Mouse (Mus musculus): Measurements from ENCODE around the gene Tspan8. TPM values are rescaled to one million over a fixed set of nuclear protein-coding genes. Genes with fewer than 3 reads are reported as not detected.

Gene Tspan8
- polyA plus RNA-seq, 1 experiment from 2014 or later: 0.88 TPM

DNA sequence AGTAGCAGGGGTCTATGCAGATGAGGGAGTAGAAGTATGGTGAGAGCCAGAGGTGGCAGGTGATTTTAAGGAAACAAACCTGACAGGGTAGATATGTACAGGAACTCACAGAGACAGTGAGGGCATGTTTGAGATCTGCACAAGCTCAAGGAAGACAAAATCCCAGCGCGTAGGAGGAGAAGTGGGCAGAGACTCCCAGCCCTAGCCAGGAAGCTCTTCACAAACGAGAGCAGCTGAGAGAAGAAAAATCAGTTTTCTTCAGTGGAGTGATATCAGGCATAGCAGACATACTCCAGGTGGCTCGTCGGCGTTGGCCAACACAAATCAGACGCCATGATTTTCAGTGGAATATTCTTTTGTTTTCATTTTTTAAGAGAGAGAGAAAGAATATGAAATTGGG is 8.7 kb downstream of the Tspan8 start:
- Histone ChIP-seq H3K9me3 (ENCODE audit: control insufficient read depth, low read length) (no peaks in the 10 kb centered on the region), H3K36me3 (ENCODE audit: control insufficient read depth, insufficient read depth, low read length) (no peaks in the 10 kb centered on the region), H3K4me1 (ENCODE audit: control insufficient read depth, insufficient read depth, low read depth, low read length) (no peaks in the 10 kb centered on the region), H3K4me3 (ENCODE audit: low read length) (no peak overlapping the region), H3K27me3 (replicated peaks; ENCODE audit: control insufficient read depth, insufficient read depth, low read length) (no peaks in the 10 kb centered on the region), H3K4me2 (ENCODE audit: low read length) (no peak overlapping the region), H3K9ac (ENCODE audit: low read depth, low read length) (no peak overlapping the region), H3K27ac (ENCODE audit: low read depth, low read length) (no peak overlapping the region)
- no peak for ATAC-seq
- WGBS: 92% methylated on average over 7 of the region's 7 CpGs

- no peak overlapping the region for H3K4me2 ChIP-seq (ENCODE audit: low read length)
- no peak overlapping the region for H3K27ac ChIP-seq (ENCODE audit: low read depth, low read length)
- H3K9ac ChIP-seq (ENCODE audit: low read depth, low read length): no peak overlapping the region
- ATAC-seq: no peak
- no peak overlapping the region for H3K4me3 ChIP-seq (ENCODE audit: low read length)
- H3K4me1 ChIP-seq (ENCODE audit: control insufficient read depth, insufficient read depth, low read depth, low read length): no peaks in the 10 kb centered on the region
- 88% methylated on average over 5 of the region's 5 CpGs for WGBS
- H3K9me3 ChIP-seq (ENCODE audit: control insufficient read depth, low read length): no peaks in the 10 kb centered on the region
- H3K36me3 ChIP-seq (ENCODE audit: control insufficient read depth, insufficient read depth, low read length): no peaks in the 10 kb centered on the region
- no peaks in the 10 kb centered on the region for H3K27me3 ChIP-seq (replicated peaks; ENCODE audit: control insufficient read depth, insufficient read depth, low read length)
Observed at GRCm38 (mm10) chr10:115828872-115829271, 12.2 kb downstream of the Tspan8 start.

DNA sequence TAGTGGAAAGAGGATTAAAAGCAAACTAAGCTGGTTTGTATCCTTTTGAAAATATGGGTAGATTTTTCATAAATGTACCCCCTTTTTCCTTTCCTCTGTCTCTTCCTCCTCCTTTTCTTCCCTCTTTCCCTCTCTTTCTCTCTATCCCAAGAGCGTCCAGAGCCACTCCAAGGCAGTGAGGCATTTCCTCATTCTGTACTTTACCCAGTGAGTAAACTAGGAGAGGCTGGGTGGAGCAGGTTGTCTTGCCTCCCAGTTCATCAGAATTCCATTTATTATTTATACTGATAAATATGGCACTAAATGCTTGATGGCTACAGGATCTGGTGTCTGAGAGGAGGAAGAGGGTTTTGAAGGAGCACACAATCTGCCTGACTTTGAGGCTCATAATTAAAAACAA is 13.1 kb downstream of the Tspan8 start:
- H3K4me1 ChIP-seq (ENCODE audit: control insufficient read depth, insufficient read depth, low read depth, low read length): no peaks in the 10 kb centered on the region
- H3K9me3 ChIP-seq (ENCODE audit: control insufficient read depth, low read length): no peaks in the 10 kb centered on the region
- no peak overlapping the region for H3K4me3 ChIP-seq (ENCODE audit: low read length)
- no peak overlapping the region for H3K4me2 ChIP-seq (ENCODE audit: low read length)
- H3K9ac ChIP-seq (ENCODE audit: low read depth, low read length): no peak overlapping the region
- WGBS: 69% methylated on average over 1 of the region's 1 CpGs
- H3K27me3 ChIP-seq (replicated peaks; ENCODE audit: control insufficient read depth, insufficient read depth, low read length): no peaks in the 10 kb centered on the region
- no peaks in the 10 kb centered on the region for H3K36me3 ChIP-seq (ENCODE audit: control insufficient read depth, insufficient read depth, low read length)
- H3K27ac ChIP-seq (ENCODE audit: low read depth, low read length): no peak overlapping the region
- no peak for ATAC-seq

- WGBS: 51% methylated on average over 3 of the region's 3 CpGs
- Histone ChIP-seq H3K9ac (ENCODE audit: low read depth, low read length) (no peak overlapping the region), H3K27ac (ENCODE audit: low read depth, low read length) (no peak overlapping the region), H3K4me1 (ENCODE audit: control insufficient read depth, insufficient read depth, low read depth, low read length) (no peaks in the 10 kb centered on the region), H3K4me2 (ENCODE audit: low read length) (no peak overlapping the region), H3K36me3 (ENCODE audit: control insufficient read depth, insufficient read depth, low read length) (no peaks in the 10 kb centered on the region), H3K9me3 (ENCODE audit: control insufficient read depth, low read length) (no peaks in the 10 kb centered on the region), H3K4me3 (ENCODE audit: low read length) (no peak overlapping the region), H3K27me3 (replicated peaks; ENCODE audit: control insufficient read depth, insufficient read depth, low read length) (no peaks in the 10 kb centered on the region)
- ATAC-seq: no peak
Observed at GRCm38 (mm10) chr10:115830726-115831125, 14.1 kb downstream of the Tspan8 start.

GRCm38 (mm10) chr10:115834017-115834416 is 17.4 kb downstream of the Tspan8 start:
- Histone ChIP-seq H3K27ac (ENCODE audit: low read depth, low read length) (no peak overlapping the region), H3K27me3 (replicated peaks; ENCODE audit: control insufficient read depth, insufficient read depth, low read length) (no peaks in the 10 kb centered on the region), H3K4me2 (ENCODE audit: low read length) (no peak overlapping the region), H3K9ac (ENCODE audit: low read depth, low read length) (no peak overlapping the region), H3K36me3 (ENCODE audit: control insufficient read depth, insufficient read depth, low read length) (no peaks in the 10 kb centered on the region), H3K4me1 (ENCODE audit: control insufficient read depth, insufficient read depth, low read depth, low read length) (no peaks in the 10 kb centered on the region), H3K4me3 (ENCODE audit: low read length) (no peak overlapping the region), H3K9me3 (ENCODE audit: control insufficient read depth, low read length) (peaks cover 2% of the 10 kb centered on the region; the same call in 1 of the 2 replicates)
- ATAC-seq: no peak
- WGBS: 88% methylated on average over 6 of the region's 6 CpGs

- Histone ChIP-seq H3K4me1 (ENCODE audit: control insufficient read depth, insufficient read depth, low read depth, low read length) (no peaks in the 10 kb centered on the region), H3K27ac (ENCODE audit: low read depth, low read length) (no peak overlapping the region), H3K9me3 (ENCODE audit: control insufficient read depth, low read length) (no peaks in the 10 kb centered on the region), H3K9ac (ENCODE audit: low read depth, low read length) (no peak overlapping the region), H3K27me3 (replicated peaks; ENCODE audit: control insufficient read depth, insufficient read depth, low read length) (no peaks in the 10 kb centered on the region), H3K36me3 (ENCODE audit: control insufficient read depth, insufficient read depth, low read length) (no peaks in the 10 kb centered on the region), H3K4me3 (ENCODE audit: low read length) (no peak overlapping the region), H3K4me2 (ENCODE audit: low read length) (peak overlapping the region; percentile 11; the same call in 1 of the 2 replicates)
- no peak for ATAC-seq
- 54% methylated on average over 18 of the region's 18 CpGs for WGBS
Observed at GRCm38 (mm10) chr10:115846930-115847329, 30.3 kb downstream of the Tspan8 start.

DNA sequence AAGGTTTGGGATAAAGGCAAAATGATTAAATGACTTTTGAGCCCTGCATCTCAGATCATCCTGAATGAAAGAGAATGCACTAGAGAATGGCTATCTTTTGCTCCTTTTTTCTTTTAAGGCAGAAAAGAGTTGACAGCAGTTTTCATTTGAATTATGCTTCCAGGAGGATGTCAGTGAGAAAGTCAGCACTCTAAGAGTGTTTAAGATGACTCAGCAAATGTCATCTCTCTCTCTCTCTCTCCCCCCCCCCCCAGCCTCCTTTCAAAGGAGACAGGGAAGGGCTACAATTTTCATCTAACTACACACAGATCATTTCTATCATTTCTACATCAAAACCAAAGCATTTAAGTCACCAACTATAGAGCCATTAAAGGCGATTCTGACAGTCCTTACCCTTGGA is 31.9 kb downstream of the Tspan8 start:
- Histone ChIP-seq H3K27me3 (replicated peaks; ENCODE audit: control insufficient read depth, insufficient read depth, low read length) (no peaks in the 10 kb centered on the region), H3K4me2 (ENCODE audit: low read length) (no peak overlapping the region), H3K9me3 (ENCODE audit: control insufficient read depth, low read length) (no peaks in the 10 kb centered on the region), H3K9ac (ENCODE audit: low read depth, low read length) (no peak overlapping the region), H3K27ac (ENCODE audit: low read depth, low read length) (no peak overlapping the region), H3K4me1 (ENCODE audit: control insufficient read depth, insufficient read depth, low read depth, low read length) (no peaks in the 10 kb centered on the region), H3K4me3 (ENCODE audit: low read length) (no peak overlapping the region), H3K36me3 (ENCODE audit: control insufficient read depth, insufficient read depth, low read length) (no peaks in the 10 kb centered on the region)
- ATAC-seq: no peak
- 92% methylated on average over 1 of the region's 1 CpGs for WGBS

- Histone ChIP-seq H3K4me1 (ENCODE audit: control insufficient read depth, insufficient read depth, low read depth, low read length) (no peaks in the 10 kb centered on the region), H3K36me3 (ENCODE audit: control insufficient read depth, insufficient read depth, low read length) (no peaks in the 10 kb centered on the region), H3K27ac (ENCODE audit: low read depth, low read length) (no peak overlapping the region), H3K9me3 (ENCODE audit: control insufficient read depth, low read length) (no peaks in the 10 kb centered on the region), H3K27me3 (replicated peaks; ENCODE audit: control insufficient read depth, insufficient read depth, low read length) (no peaks in the 10 kb centered on the region), H3K9ac (ENCODE audit: low read depth, low read length) (no peak overlapping the region), H3K4me2 (ENCODE audit: low read length) (no peak overlapping the region), H3K4me3 (ENCODE audit: low read length) (no peak overlapping the region)
- ATAC-seq: no peak
- 79% methylated on average over 15 of the region's 15 CpGs for WGBS
Observed at GRCm38 (mm10) chr10:115860210-115860880, 43.7 kb downstream of the Tspan8 start.

DNA sequence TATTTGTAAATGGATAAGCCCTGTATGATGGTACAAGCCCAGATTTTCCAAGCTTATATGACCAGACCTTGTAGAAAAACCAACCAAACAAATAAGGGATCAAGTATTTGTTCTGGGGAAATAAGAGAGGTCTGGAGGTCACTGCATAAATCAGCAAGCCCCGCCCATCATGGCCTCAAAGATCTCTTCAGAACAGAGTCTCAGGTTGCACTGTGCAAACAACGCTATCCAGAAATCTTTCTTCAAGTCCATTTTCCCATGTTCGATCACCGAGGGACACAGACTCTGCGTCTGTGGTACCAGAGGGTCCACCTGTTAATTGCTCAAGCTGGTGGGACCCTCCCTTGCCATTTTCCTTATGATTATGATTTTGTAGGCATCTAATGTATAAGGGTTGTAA is 45.3 kb downstream of the Tspan8 start:
- no peaks in the 10 kb centered on the region for H3K36me3 ChIP-seq (ENCODE audit: control insufficient read depth, insufficient read depth, low read length)
- ATAC-seq: no peak
- H3K27ac ChIP-seq (ENCODE audit: low read depth, low read length): no peak overlapping the region
- no peak overlapping the region for H3K4me2 ChIP-seq (ENCODE audit: low read length)
- no peaks in the 10 kb centered on the region for H3K9me3 ChIP-seq (ENCODE audit: control insufficient read depth, low read length)
- H3K27me3 ChIP-seq (replicated peaks; ENCODE audit: control insufficient read depth, insufficient read depth, low read length): no peaks in the 10 kb centered on the region
- no peaks in the 10 kb centered on the region for H3K4me1 ChIP-seq (ENCODE audit: control insufficient read depth, insufficient read depth, low read depth, low read length)
- no peak overlapping the region for H3K9ac ChIP-seq (ENCODE audit: low read depth, low read length)
- no peak overlapping the region for H3K4me3 ChIP-seq (ENCODE audit: low read length)
- 87% methylated on average over 5 of the region's 5 CpGs for WGBS

DNA sequence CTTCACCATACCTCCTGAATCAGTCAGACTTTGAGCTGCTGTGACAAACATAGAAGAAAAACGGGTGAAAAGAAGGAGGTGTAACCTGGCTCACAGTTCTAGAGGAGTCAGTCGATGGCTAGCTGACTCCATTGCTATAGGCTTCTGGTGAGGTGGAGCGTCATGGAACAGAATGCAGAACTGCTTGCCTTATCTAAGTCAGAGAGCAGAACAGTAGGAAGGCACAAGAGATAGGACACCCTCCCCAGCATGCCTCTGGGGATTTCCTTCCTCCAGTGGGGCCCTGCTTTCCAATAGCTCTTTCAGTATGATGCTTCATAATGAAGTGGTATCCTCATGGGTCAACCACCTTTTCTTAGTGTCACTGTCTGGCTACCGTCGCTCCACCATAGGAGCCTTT is 66.1 kb downstream of the Tspan8 start:
- no peaks in the 10 kb centered on the region for H3K4me1 ChIP-seq (ENCODE audit: control insufficient read depth, insufficient read depth, low read depth, low read length)
- WGBS: 93% methylated on average over 5 of the region's 5 CpGs
- no peak for ATAC-seq
- no peaks in the 10 kb centered on the region for H3K9me3 ChIP-seq (ENCODE audit: control insufficient read depth, low read length)
- no peaks in the 10 kb centered on the region for H3K36me3 ChIP-seq (ENCODE audit: control insufficient read depth, insufficient read depth, low read length)
- H3K4me3 ChIP-seq (ENCODE audit: low read length): no peak overlapping the region
- H3K4me2 ChIP-seq (ENCODE audit: low read length): no peak overlapping the region
- no peak overlapping the region for H3K9ac ChIP-seq (ENCODE audit: low read depth, low read length)
- no peak overlapping the region for H3K27ac ChIP-seq (ENCODE audit: low read depth, low read length)
- H3K27me3 ChIP-seq (replicated peaks; ENCODE audit: control insufficient read depth, insufficient read depth, low read length): no peaks in the 10 kb centered on the region
